Mouse (Mus musculus) gastrocnemius, adult 2 months (tissue): ENCODE measurements around the gene Xylt1. TPM values are rescaled to one million over a fixed set of nuclear protein-coding genes. Genes with fewer than 3 reads are reported as not detected.

Source experiments
- DNase-seq: peaks from one replicate; pipeline ENCODE4 v3.0.0; 2022
- H3K27ac ChIP-seq: fragments of 200-600 bp; 2 replicates; pipeline ENCODE4 v1.8.1; 2022; ENCODE audit warnings: mild to moderate bottlenecking
- H3K4me3 ChIP-seq: fragments of 200-600 bp; 2 replicates; pipeline ENCODE4 v1.8.1; 2022; ENCODE audit warnings: mild to moderate bottlenecking, moderate library complexity
- CTCF ChIP-seq: fragments of 200-600 bp; IDR thresholded peaks from 2 replicates; pipeline ENCODE4 v1.8.1; 2022; ENCODE audit warnings: antibody characterized with exemption, mild to moderate bottlenecking, moderate library complexity
- intact Hi-C: fragments of 180-260 bp; cut with DNase I; formaldehyde crosslinking; loops from one replicate; pipeline ENCODE4 v1.15.1; 2025
- total RNA-seq, 2 experiments: library from RNA; stranded (reverse); gene quantifications; 2 replicates each; pipeline ENCODE4 v1.2.3; 2021

The Xylt1 gene
- total RNA-seq, 2 experiments from 2014 or later, result 5.5 to 9.5 TPM

GRCm38 (mm10) chr7:117550916-117551549 lies 170.3 kb downstream of the Xylt1 start:
- intact Hi-C loops, result no loop called here
- no peak for TF ChIP-seq CTCF
- no peak for DNase-seq
- H3K27ac ChIP-seq, result no peak overlapping the region
- H3K4me3 ChIP-seq, result no peak overlapping the region

GRCm38 (mm10) chr7:117553228-117553627 lies 172.4 kb downstream of the Xylt1 start:
- H3K27ac ChIP-seq, result peak overlapping the region; percentile 58
- peak; percentile 51 for DNase-seq
- TF ChIP-seq CTCF, result no peak
- intact Hi-C loops, result no loop called here
- peak overlapping the region; percentile 18 for H3K4me3 ChIP-seq

- no peak for DNase-seq
- no peak overlapping the region for H3K27ac ChIP-seq
- no peak for TF ChIP-seq CTCF
- intact Hi-C loops, result no loop called here
- H3K4me3 ChIP-seq, result no peak overlapping the region
These were observed 175.0 kb downstream of the Xylt1 start for GRCm38 (mm10) chr7:117555735-117556134.

GRCm38 (mm10) chr7:117558166-117558565 lies 177.4 kb downstream of the Xylt1 start:
- intact Hi-C loops, result no loop called here
- no peak overlapping the region for H3K27ac ChIP-seq
- no peak for TF ChIP-seq CTCF
- no peak overlapping the region for H3K4me3 ChIP-seq
- DNase-seq, result no peak

- intact Hi-C loops, result no loop called here
- no peak overlapping the region for H3K27ac ChIP-seq
These were observed 178.3 kb downstream of the Xylt1 start for GRCm38 (mm10) chr7:117559051-117559450.

GRCm38 (mm10) chr7:117563939-117564499 lies 183.2 kb downstream of the Xylt1 start:
- DNase-seq, result no peak
- TF ChIP-seq CTCF, result no peak
- H3K4me3 ChIP-seq, result no peak overlapping the region
- H3K27ac ChIP-seq, result no peak overlapping the region
- intact Hi-C loops, result no loop called here

More at GRCm38 (mm10) chr7:117559051-117559450, 178.3 kb downstream of the Xylt1 start:
- no peak overlapping the region for H3K4me3 ChIP-seq
- DNase-seq, result no peak
- no peak for TF ChIP-seq CTCF

GRCm38 (mm10) chr7:117564627-117565026 lies 183.8 kb downstream of the Xylt1 start:
- DNase-seq, result no peak
- Histone ChIP-seq H3K27ac (no peak overlapping the region), H3K4me3 (no peak overlapping the region)
- intact Hi-C loops, result loop anchor here (5.0 kb wide), 1 partner anchor 182 kb away; the partner anchor contains the start of gene Xylt1
- TF ChIP-seq CTCF, result no peak

- no peak for DNase-seq
- Histone ChIP-seq H3K4me3 (no peak overlapping the region), H3K27ac (no peak overlapping the region)
- peak; percentile 18; the same call in 1 of the 2 replicates for TF ChIP-seq CTCF
- intact Hi-C loops, result loop anchor here (5.0 kb wide), 1 partner anchor 184 kb away; the partner anchor contains the start of gene Xylt1
These were observed 185.3 kb downstream of the Xylt1 start for GRCm38 (mm10) chr7:117566115-117566514.

- H3K4me3 ChIP-seq, result no peak overlapping the region
- H3K27ac ChIP-seq, result no peak overlapping the region
- DNase-seq, result no peak
- intact Hi-C loops, result loop anchor here (5.0 kb wide), 1 partner anchor 185 kb away; the partner anchor contains the start of gene Xylt1
- TF ChIP-seq CTCF, result no peak
These were observed 186.1 kb downstream of the Xylt1 start for GRCm38 (mm10) chr7:117566833-117567232.

- no peak overlapping the region for H3K27ac ChIP-seq
- DNase-seq, result no peak
- TF ChIP-seq CTCF, result no peak
- H3K4me3 ChIP-seq, result no peak overlapping the region
- intact Hi-C loops, result loop anchor here (5.0 kb wide), 1 partner anchor 185 kb away; the partner anchor contains the start of gene Xylt1
These were observed 186.5 kb downstream of the Xylt1 start for GRCm38 (mm10) chr7:117567252-117567651.

GRCm38 (mm10) chr7:117567653-117568340 lies 187.0 kb downstream of the Xylt1 start:
- H3K27ac ChIP-seq, result no peak overlapping the region
- no peak for DNase-seq
- TF ChIP-seq CTCF, result no peak
- intact Hi-C loops, result loop anchor here (5.0 kb wide), 1 partner anchor 185 kb away; the partner anchor contains the start of gene Xylt1
- no peak overlapping the region for H3K4me3 ChIP-seq

- Histone ChIP-seq H3K4me3 (no peak overlapping the region), H3K27ac (no peak overlapping the region)
- intact Hi-C loops, result no loop called here
- DNase-seq, result no peak
- no peak for TF ChIP-seq CTCF
These were observed 190.4 kb downstream of the Xylt1 start for GRCm38 (mm10) chr7:117571131-117571530.

- Histone ChIP-seq H3K4me3 (no peak overlapping the region), H3K27ac (no peak overlapping the region)
- TF ChIP-seq CTCF, result no peak
- no peak for DNase-seq
- intact Hi-C loops, result no loop called here
These were observed 190.9 kb downstream of the Xylt1 start for GRCm38 (mm10) chr7:117571713-117572112.
